Mouse (Mus musculus) hindbrain, postnatal 0 days (tissue): ENCODE measurements at regions not wholly inside any gene's neighbourhood (a gene's known extent, or its start where the extent isn't known, plus 50 kb on each side); places are given as distances from the start of the nearest gene placed in this dataset.

Source experiments
- ATAC-seq: fragments of 200-750 bp; cut with Nextera tagmentation; 2 replicates; pipeline ENCODE4 v1.8.0; 2017; ENCODE audit warnings: mild to moderate bottlenecking, moderate TSS enrichment, moderate library complexity
- DNase-seq: peaks from one replicate; pipeline ENCODE4 v3.0.0-alpha.2; 2015; ENCODE audit warnings: low spot score
- H3K27ac ChIP-seq: fragments of 300-500 bp; sonication (generic); 2 replicates; pipeline ENCODE4 v1.5.1; 2014; ENCODE audit warnings: mild to moderate bottlenecking
- H3K27me3 ChIP-seq: fragments of 300-500 bp; sonication (generic); 2 replicates; pipeline ENCODE4 v1.6.1; 2014; ENCODE audit warnings: low read length, mixed read lengths; ENCODE audit not compliant: insufficient read depth
- H3K36me3 ChIP-seq: fragments of 300-500 bp; sonication (generic); 2 replicates; pipeline ENCODE4 v1.6.1; 2014; ENCODE audit warnings: low read length, mixed read lengths; ENCODE audit not compliant: insufficient read depth
- H3K4me1 ChIP-seq: fragments of 300-500 bp; sonication (generic); 2 replicates; pipeline ENCODE4 v1.6.1; 2014; ENCODE audit warnings: antibody characterized with exemption, low read length, mixed read lengths; ENCODE audit not compliant: insufficient read depth
- H3K4me2 ChIP-seq: fragments of 300-500 bp; sonication (generic); 2 replicates; pipeline ENCODE4 v1.6.1; 2014; ENCODE audit warnings: low read depth, mild to moderate bottlenecking, low read length, moderate library complexity, mixed read lengths
- H3K4me3 ChIP-seq: fragments of 300-500 bp; sonication (generic); 2 replicates; pipeline ENCODE4 v1.5.1; 2014; ENCODE audit warnings: low read length
- H3K9ac ChIP-seq: fragments of 300-500 bp; sonication (generic); replicated peaks from 2 replicates; pipeline ENCODE4 v1.6.1; 2014; ENCODE audit warnings: mild to moderate bottlenecking, low read length, moderate library complexity, mixed read lengths
- H3K9me3 ChIP-seq: fragments of 300-500 bp; sonication (generic); 2 replicates; pipeline ENCODE4 v1.6.1; 2016; ENCODE audit warnings: low read length, mixed read lengths
- CTCF ChIP-seq: IDR thresholded peaks from 2 replicates; pipeline ENCODE4 v1.5.1; 2016; ENCODE audit warnings: antibody characterized with exemption, control low read depth, low read depth
- WGBS: fragments of 180-500 bp; shearing (Covaris S2); extraction: QIAGEN DNeasy Blood & Tissue Kit; methylation state at CpG from one replicate; pipeline ENCODE4 v1.1.7; 2014; 5-methylcytosine and 5-hydroxymethylcytosine counted together

DNA sequence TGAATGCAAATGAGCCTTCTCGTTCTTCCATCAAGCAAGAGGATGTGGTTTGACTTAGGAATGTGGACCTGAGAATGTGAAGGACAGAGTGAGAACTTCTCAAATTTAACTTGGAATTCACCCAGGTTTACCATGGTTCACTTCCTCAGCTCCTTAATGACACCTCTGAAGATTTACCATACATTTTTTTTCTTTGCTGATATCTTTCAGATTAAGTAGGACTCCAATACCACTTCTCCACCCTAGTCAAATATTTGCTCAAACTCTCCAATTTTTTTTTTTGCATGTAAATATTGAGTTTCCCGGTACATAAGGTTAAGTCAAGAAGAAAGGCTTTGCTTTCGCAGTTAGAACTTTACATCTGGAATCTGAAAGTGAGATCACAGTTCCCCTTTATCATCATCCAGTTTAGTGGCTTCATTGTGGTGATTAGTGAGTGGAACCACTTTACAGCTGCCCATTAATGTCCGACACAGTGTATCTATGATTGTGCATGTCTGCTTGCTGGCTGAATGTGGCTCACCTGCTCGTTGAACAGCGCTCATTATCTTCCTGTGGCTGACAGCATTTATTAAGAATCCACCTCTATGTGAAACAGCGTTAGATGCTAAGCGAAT lies 446.0 kb upstream of the Adam34 start:
- no peak overlapping the region for H3K27ac ChIP-seq
- H3K4me1 ChIP-seq = no peaks in the 10 kb centered on the region
- no peaks in the 10 kb centered on the region for H3K36me3 ChIP-seq
- no peak for ATAC-seq
- H3K4me3 ChIP-seq = no peak overlapping the region
- H3K27me3 ChIP-seq = no peaks in the 10 kb centered on the region
- no peaks in the 10 kb centered on the region for H3K9me3 ChIP-seq
- no peak overlapping the region for H3K4me2 ChIP-seq
- no peak for TF ChIP-seq CTCF
- H3K9ac ChIP-seq = no peak overlapping the region
- DNase-seq = no peak
- WGBS = 83% methylated on average over 8 of the region's 8 CpGs

DNA sequence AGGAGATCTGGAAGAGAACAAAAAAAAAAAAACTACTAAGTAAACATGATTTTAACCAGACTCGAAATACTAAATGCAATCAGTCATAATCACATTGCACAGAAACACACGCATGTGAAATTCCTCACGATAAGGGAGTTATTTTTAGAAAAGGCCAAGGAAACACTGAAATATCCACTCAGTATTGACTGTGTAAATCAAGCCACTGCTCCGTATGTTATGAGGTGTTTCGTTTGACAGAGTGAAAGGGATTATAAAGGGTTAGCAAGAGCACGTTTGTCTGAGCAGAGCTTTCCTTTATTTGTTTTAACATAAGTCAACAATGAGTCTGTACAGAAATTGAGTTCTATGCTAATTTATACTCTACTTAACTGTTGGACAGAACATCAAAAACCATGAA lies 455.3 kb upstream of the Adam34 start:
- H3K9ac ChIP-seq = no peak overlapping the region
- ATAC-seq (no peak), DNase-seq (no peak)
- no peaks in the 10 kb centered on the region for H3K9me3 ChIP-seq
- no peaks in the 10 kb centered on the region for H3K27me3 ChIP-seq
- no peak overlapping the region for H3K4me3 ChIP-seq
- no peak for TF ChIP-seq CTCF
- H3K4me2 ChIP-seq = no peak overlapping the region
- 64% methylated on average over 6 of the region's 6 CpGs for WGBS
- H3K36me3 ChIP-seq = no peaks in the 10 kb centered on the region
- H3K27ac ChIP-seq = no peak overlapping the region
- no peaks in the 10 kb centered on the region for H3K4me1 ChIP-seq

DNA sequence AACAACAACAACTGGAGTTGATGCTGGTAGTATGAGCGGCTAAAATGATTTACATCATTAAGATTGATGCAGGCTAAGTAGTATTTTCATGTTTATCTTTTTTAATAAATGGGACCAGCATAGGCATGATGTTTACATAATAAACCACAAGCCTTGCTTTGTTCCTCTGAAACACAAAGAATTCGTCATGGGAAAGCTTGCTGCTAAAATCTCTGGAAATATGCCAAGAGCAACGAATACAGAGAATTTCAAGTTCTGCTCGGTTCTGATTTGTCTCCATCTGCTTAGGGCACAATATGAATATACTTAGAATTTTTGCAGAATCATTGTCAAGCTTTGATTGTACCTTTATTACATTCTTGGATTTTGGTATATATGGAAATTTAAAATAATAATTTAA lies 467.2 kb upstream of the Adam34 start:
- Histone ChIP-seq H3K9me3 (no peaks in the 10 kb centered on the region), H3K4me2 (no peak overlapping the region), H3K27me3 (no peaks in the 10 kb centered on the region), H3K4me3 (no peak overlapping the region), H3K27ac (no peak overlapping the region), H3K36me3 (no peaks in the 10 kb centered on the region), H3K9ac (no peak overlapping the region), H3K4me1 (no peaks in the 10 kb centered on the region)
- ATAC-seq (no peak), DNase-seq (peak; percentile 49)
- no peak for TF ChIP-seq CTCF
- WGBS = 26% methylated on average over 4 of the region's 4 CpGs

DNA sequence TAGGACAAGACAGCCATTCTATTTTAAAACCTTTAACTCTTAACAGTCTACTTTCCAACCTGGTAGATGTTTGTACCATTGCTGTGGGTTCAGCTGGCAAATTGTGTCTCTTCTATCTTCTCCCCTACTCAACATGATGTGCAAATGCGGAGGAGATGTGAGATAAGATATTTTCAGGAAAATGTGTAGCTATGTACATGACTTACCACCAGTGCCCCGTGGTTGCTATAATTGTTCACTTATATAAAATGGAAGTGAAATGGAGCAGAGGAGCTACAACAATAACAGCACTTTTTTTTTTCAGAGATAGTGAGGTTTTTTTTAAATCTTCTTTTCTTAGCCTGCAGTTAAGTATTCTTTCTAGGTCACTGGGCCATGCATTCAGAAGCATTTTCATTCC lies 492.4 kb upstream of the Adam34 start:
- Histone ChIP-seq H3K4me1 (no peaks in the 10 kb centered on the region), H3K4me2 (no peak overlapping the region), H3K4me3 (no peak overlapping the region), H3K27ac (no peak overlapping the region), H3K9me3 (no peaks in the 10 kb centered on the region), H3K9ac (no peak overlapping the region), H3K27me3 (no peaks in the 10 kb centered on the region), H3K36me3 (no peaks in the 10 kb centered on the region)
- ATAC-seq (no peak), DNase-seq (no peak)
- no peak for TF ChIP-seq CTCF
- WGBS = 77% methylated on average over 2 of the region's 2 CpGs

DNA sequence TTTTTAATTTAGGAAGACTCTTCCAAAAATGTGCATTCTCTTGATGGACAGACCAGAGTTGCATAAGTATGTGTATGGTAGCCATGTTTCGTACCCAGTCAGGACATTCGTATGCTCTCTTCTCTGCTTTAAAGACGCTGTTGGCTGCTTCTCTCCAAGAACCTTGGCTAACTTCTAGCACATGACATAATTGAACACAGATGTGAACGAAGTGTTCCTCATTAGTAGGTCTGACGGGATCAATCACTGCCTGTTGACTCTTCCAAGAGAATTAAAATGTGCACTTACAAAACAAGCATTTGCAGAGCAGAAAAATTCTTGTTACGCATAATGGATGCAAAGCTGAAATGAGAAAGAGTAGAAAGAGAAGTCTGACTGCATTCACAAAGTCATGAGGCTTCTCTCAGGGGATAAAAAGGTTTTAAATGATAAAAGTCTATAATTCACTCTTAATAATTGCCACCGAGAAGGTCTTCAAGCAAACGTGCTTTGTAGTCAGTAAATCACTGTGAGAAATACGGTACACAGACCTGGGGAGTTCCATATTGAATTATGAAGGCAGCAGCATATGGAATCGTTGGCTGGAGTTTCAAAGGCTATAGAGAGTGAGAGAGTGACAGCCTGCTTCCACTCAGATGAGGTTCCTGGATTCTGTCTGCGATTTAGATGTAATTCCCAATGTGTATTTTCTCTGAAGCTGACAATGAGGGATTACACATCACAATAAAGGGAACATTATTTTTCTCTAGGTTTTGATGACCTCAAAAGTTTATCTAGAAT lies 496.7 kb upstream of the Adam34 start:
- no peaks in the 10 kb centered on the region for H3K36me3 ChIP-seq
- H3K4me3 ChIP-seq = no peak overlapping the region
- no peaks in the 10 kb centered on the region for H3K4me1 ChIP-seq
- TF ChIP-seq CTCF = no peak
- 71% methylated on average over 11 of the region's 11 CpGs for WGBS
- H3K4me2 ChIP-seq = no peak overlapping the region
- H3K9me3 ChIP-seq = no peaks in the 10 kb centered on the region
- H3K9ac ChIP-seq = no peak overlapping the region
- no peaks in the 10 kb centered on the region for H3K27me3 ChIP-seq
- ATAC-seq (no peak), DNase-seq (no peak)
- no peak overlapping the region for H3K27ac ChIP-seq

DNA sequence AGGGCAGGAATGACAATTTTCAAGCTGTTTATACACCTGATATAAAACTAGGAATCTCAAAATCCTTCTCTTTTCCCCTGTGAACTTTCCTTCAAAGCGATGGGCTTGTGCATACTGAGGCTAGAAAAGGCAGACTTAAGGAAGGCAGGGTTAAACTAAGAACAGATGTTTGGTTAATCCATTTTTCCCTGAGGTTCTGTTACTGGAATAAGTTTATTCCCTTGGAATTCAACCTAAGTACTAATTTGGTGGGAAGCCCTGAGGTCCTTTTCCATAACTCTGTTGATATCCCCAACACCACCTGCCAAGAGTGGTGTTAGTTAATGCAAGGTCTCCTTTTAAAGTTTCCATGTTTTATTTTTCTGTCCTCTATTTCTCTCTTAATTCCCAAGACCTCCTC lies 512.5 kb upstream of the Adam34 start:
- no peaks in the 10 kb centered on the region for H3K36me3 ChIP-seq
- no peak for TF ChIP-seq CTCF
- H3K9ac ChIP-seq = no peak overlapping the region
- no peaks in the 10 kb centered on the region for H3K27me3 ChIP-seq
- H3K4me2 ChIP-seq = no peak overlapping the region
- H3K4me1 ChIP-seq = no peaks in the 10 kb centered on the region
- no peak overlapping the region for H3K27ac ChIP-seq
- WGBS = 84% methylated on average over 1 of the region's 1 CpGs
- ATAC-seq (no peak), DNase-seq (no peak)
- H3K9me3 ChIP-seq = no peaks in the 10 kb centered on the region
- no peak overlapping the region for H3K4me3 ChIP-seq

DNA sequence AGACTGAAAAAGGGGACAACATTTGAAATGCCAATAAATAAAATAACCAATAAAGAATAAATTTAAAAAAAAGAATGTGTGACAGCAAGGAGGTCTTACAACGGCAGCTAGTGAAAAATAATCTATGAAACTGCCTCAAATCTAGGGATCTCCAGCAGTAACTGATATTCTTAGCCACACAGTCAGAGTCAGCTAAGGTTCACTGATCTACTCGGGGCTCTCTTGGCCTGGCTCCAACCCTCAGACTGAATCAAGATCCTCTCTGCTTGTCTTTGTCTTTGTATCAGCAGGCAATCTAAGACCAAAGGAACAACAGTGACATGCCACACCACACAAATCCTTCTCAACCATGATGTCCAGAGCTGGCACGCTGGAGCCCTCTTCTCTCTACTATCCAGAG lies 542.5 kb upstream of the Adam34 start:
- H3K4me3 ChIP-seq = no peak overlapping the region
- no peaks in the 10 kb centered on the region for H3K27me3 ChIP-seq
- no peaks in the 10 kb centered on the region for H3K9me3 ChIP-seq
- DNase-seq (no peak), ATAC-seq (no peak)
- H3K4me1 ChIP-seq = no peaks in the 10 kb centered on the region
- 66% methylated on average over 3 of the region's 3 CpGs for WGBS
- H3K4me2 ChIP-seq = no peak overlapping the region
- H3K9ac ChIP-seq = no peak overlapping the region
- TF ChIP-seq CTCF = no peak
- H3K36me3 ChIP-seq = no peaks in the 10 kb centered on the region
- no peak overlapping the region for H3K27ac ChIP-seq
